Mouse (Mus musculus): ENCODE measurements around the gene Snap91.

GRCm38 (mm10) chr9:86734357-86734756 is 146.1 kb downstream of the Snap91 start:
- TF ChIP-seq CTCF (IDR thresholded peaks at IDR 0.05; ENCODE audit: borderline replicate concordance, insufficient read depth, low read length) (no peak), POLR2A (IDR thresholded peaks at IDR 0.05; ENCODE audit: low read depth, low read length) (no peak)

Data from embryonic fibroblast, embryonic 13.5 days (primary cell).